Mouse (Mus musculus) forebrain, postnatal 0 days (tissue): ENCODE measurements around the gene Atn1. TPM values are rescaled to one million over a fixed set of nuclear protein-coding genes. Genes with fewer than 3 reads are reported as not detected.
"Not testable (repeated sequence)": the region's sequence is repeated elsewhere in the genome, so short reads cannot be mapped to it uniquely, and the experiment has no call there.

ENCODE experiments used
- ATAC-seq: fragments of 200-750 bp; cut with Nextera tagmentation; 2 replicates; pipeline ENCODE4 v1.8.0; 2017; ENCODE audit warnings: mild to moderate bottlenecking, moderate library complexity
- DNase-seq: peaks from one replicate; pipeline ENCODE4 v3.0.0-alpha.2; 2015
- H3K27ac ChIP-seq: fragments of 300-500 bp; sonication (generic); 2 replicates; pipeline ENCODE4 v1.5.1; 2014; ENCODE audit warnings: low read depth, mild to moderate bottlenecking, antibody characterized with exemption, low read length, moderate library complexity, mixed read lengths
- H3K27me3 ChIP-seq: fragments of 300-500 bp; sonication (generic); 2 replicates; pipeline ENCODE4 v1.6.1; 2014; ENCODE audit warnings: mild to moderate bottlenecking, low read length, mixed read lengths; ENCODE audit not compliant: insufficient read depth
- H3K36me3 ChIP-seq: fragments of 300-500 bp; sonication (generic); 2 replicates; pipeline ENCODE4 v1.6.1; 2014; ENCODE audit warnings: mild to moderate bottlenecking, moderate library complexity; ENCODE audit not compliant: insufficient read depth
- H3K4me1 ChIP-seq: fragments of 300-500 bp; sonication (generic); 2 replicates; pipeline ENCODE4 v1.6.1; 2014; ENCODE audit warnings: antibody characterized with exemption; ENCODE audit not compliant: insufficient read depth
- H3K4me2 ChIP-seq: fragments of 300-500 bp; sonication (generic); 2 replicates; pipeline ENCODE4 v1.6.1; 2014; ENCODE audit warnings: low read depth, mild to moderate bottlenecking, moderate library complexity
- H3K4me3 ChIP-seq: fragments of 300-500 bp; sonication (generic); 2 replicates; pipeline ENCODE4 v1.5.1; 2014; ENCODE audit warnings: low read depth, low read length, mixed read lengths
- H3K9ac ChIP-seq: fragments of 300-500 bp; sonication (generic); 2 replicates; pipeline ENCODE4 v1.6.1; 2014; ENCODE audit warnings: mild to moderate bottlenecking
- H3K9me3 ChIP-seq: fragments of 300-500 bp; sonication (generic); 2 replicates; pipeline ENCODE4 v1.6.1; 2016; ENCODE audit warnings: low read length
- CTCF ChIP-seq: sonication (generic); IDR thresholded peaks from 2 replicates; pipeline ENCODE4 v1.5.1; 2016; ENCODE audit warnings: antibody characterized with exemption, control low read depth, low read depth
- WGBS: fragments of 180-500 bp; shearing (Covaris S2); extraction: QIAGEN DNeasy Blood & Tissue Kit; methylation state at CpG from one replicate; pipeline ENCODE4 v1.1.7; 2014; 5-methylcytosine and 5-hydroxymethylcytosine counted together
- polyA plus RNA-seq: library from polyadenylated mRNA; unstranded; fragments of >200 nt; fragmentation: Nextera tagmentation; extraction: Ambion mirVana; gene quantifications from 2 replicates; pipeline ENCODE4 v1.2.1, GENCODE M21; 2015
- total RNA-seq: library from RNA; depleted of rRNA; stranded (reverse); fragments of >200 nt; gene quantifications from 2 replicates; pipeline ENCODE4 v1.2.3, GENCODE M21; 2014; rRNA removed

Gene Atn1
- 15.0 and 16.7 TPM in 2 replicates for total RNA-seq
- 19.3 and 24.2 TPM in 2 replicates for polyA plus RNA-seq

DNA sequence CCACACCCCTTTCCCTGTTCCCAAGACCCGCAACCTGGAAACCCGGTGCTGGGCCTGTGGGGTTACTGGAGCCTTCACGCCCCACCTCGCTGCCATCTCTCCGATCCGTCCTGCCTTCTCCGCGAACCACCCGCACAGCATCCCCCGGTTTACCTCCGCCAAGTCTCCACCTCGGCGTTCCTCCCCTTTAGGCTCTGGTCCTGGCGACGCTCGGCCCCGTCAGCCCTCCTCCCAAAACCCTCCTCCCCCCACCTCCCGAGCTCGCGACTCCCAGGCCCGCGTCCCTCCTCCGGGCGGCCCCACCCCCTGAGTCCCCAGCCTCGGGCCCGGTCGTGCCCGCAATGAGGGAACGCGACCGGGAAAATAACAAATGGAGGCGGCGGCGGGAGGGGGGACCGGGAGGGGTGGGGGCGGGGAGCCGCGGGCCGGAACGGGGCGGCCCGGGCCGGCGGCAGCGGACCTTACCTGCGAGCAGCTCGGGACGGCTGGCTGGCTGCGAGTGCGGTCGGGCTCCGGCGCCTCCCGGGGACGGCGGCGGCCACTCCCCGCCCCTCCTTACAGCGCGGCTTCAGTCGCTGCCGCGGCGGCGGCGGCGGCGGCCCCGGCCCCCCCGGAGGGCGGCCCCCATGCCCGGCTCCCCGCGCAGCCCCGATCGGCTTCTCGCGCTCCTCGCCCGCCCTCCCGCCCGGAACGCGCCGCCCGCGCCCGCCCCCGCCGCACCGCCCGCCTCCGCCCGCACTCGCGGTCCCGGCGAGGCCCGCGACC is at the start of gene Atn1, which contains the start of gene Gm45234:
Atn1 (minus strand) TSS at position 694 of the 765 bp plus-strand sequence.
Gm45234 (minus strand) TSS at position 191 of the 765 bp plus-strand sequence.
- H3K4me3 ChIP-seq = peak within 1 kb of the TSS; percentile 98
- no peaks in the 10 kb centered on the region; the same call in 1 of the 2 replicates for H3K36me3 ChIP-seq
- WGBS = under 1% methylated on average over 79 of the region's 100 CpGs
- no peak for TF ChIP-seq CTCF
- H3K27ac ChIP-seq = peak within 1 kb of the TSS; percentile 97
- peak within 1 kb of the TSS; percentile 62 for H3K4me2 ChIP-seq
- DNase-seq (peak; percentile 70), ATAC-seq (peak; percentile 55)
- peaks cover 13% of the 10 kb centered on the region for H3K4me1 ChIP-seq
- H3K27me3 ChIP-seq = no peaks in the 10 kb centered on the region
- H3K9me3 ChIP-seq = no peaks in the 10 kb centered on the region
- H3K9ac ChIP-seq = peak within 1 kb of the TSS; percentile 93

DNA sequence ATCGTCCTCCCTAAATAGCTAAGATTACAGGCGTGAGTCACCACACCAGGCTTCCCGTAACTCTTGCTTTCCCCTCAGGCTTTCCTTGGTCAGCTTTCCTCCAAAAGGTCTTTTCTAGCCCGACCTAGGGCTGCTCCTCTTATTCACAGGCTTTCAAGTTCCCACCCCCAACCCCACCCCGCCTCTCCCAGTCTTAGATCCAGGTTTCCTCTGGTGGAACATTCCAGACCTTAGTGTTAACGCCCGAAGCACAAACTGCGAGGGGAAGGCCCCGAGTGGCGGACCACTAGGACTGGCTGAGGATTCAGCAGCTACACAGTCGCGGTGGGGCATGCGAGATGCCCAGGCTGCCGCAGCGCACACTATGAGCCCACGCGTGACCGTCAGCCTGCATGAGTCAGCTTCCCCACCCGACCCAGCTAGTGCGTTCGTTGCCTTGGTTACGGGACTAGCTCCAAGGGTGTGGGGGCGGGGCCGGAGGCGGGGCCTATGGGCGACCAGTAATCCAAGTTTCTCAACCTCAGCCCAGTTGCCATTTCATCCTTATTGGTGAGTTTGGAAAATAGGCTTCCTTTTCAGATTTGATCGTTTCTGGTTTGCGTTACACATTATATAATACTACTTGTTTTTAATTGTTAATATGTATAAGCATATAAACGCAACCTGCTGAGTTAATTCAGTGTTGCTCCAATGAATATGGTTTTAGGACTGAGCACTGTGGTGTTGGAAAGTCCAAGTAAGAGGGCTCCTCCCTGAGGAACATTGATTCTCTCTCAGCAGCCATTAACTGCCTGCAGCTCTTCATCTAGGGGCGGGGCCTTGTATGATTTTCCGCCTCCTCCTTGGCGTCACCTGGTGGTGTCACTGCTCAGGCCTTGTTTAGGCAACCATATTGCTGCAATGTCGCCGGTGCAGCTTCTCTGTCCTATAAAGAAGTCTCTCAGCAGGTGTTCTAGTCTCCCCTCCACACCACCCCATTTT is 49.3 kb upstream of the Atn1 start:
- peak; percentile 62 for TF ChIP-seq CTCF
- DNase-seq (peak; percentile 96), ATAC-seq (peak; percentile 93)

DNA sequence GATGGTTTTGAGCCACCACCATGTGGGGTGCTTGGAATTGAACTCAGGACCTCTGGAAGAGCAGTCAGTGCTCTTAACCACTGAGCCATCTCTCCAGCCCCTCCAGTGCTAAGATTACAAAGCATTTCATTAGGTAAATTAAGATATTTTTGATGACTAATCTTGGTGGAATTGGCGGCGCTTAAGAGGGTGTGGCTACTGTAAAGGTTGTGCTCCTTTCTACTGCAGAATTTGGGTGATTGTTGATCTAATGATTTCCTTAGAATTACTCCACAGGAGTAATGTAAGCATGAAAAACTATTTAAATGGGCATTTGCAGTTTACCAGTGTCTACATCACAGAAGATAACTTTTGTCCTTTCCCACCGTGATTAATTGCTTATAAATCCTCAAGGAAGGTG is 48.0 kb upstream of the Atn1 start:
- Histone ChIP-seq H3K27me3 (no peaks in the 10 kb centered on the region), H3K27ac (no peak overlapping the region), H3K4me1 (peaks cover 6% of the 10 kb centered on the region; the same call in 1 of the 2 replicates), H3K36me3 (no peaks in the 10 kb centered on the region), H3K4me3 (no peak overlapping the region), H3K9me3 (no peaks in the 10 kb centered on the region), H3K9ac (no peak overlapping the region), H3K4me2 (no peak overlapping the region)
- DNase-seq (no peak), ATAC-seq (no peak)
- no peak for TF ChIP-seq CTCF
- WGBS = 86% methylated on average over 3 of the region's 3 CpGs

More for the DNA sequence above, 49.3 kb upstream of the Atn1 start:
- Histone ChIP-seq H3K36me3 (peaks cover 4% of the 10 kb centered on the region; the same call in 1 of the 2 replicates), H3K4me3 (peak overlapping the region; percentile 38), H3K9ac (peak overlapping the region; percentile 51), H3K27ac (peak overlapping the region; percentile 86), H3K4me2 (peak overlapping the region; percentile 76), H3K27me3 (no peaks in the 10 kb centered on the region), H3K4me1 (peaks cover 10% of the 10 kb centered on the region), H3K9me3 (no peaks in the 10 kb centered on the region)
- WGBS = 4% methylated on average over 34 of the region's 34 CpGs

DNA sequence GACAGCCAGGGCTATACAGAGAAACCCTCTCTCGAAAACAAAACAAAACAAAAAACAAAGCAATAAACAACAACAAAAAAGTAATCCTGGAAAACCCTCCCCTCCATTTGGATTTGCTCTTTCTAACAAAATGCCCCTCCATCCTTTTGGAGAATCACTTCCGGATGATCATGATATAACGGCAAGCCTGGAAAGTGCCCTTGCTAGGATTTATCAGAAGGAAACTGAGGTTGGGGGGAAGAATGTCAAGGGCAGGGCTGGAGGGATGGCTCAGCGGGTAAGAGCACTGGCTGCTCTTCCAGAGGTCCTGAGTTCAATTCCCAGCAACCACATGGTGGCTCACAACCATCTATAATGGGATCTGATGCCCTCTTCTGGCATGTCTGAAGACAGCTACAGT is 47.4 kb upstream of the Atn1 start:
- H3K4me3 ChIP-seq, ATAC-seq: not testable (repeated sequence)
- WGBS = 97% methylated on average over 4 of the region's 4 CpGs

DNA sequence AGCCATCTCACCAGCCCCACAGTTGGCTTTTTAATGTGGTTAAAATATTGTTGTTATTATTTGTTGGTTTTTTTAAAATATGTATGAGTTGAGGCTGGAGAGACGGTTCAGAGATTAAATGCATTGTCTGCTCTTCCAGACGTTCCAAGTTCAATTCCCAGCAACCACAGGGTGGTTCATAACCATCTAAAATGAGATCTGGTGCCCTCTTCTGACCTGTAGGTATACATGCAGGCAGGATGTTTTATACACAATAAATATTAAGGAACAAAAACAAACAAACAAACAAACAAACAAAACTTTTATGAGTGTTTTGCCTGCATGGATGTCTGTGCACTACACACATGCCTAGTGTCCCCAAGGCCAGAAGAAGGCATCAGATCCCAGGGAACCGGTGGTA is 46.7 kb upstream of the Atn1 start:
- no peak for TF ChIP-seq CTCF
- WGBS = 77% methylated on average over 3 of the region's 3 CpGs
- no peak overlapping the region for H3K4me2 ChIP-seq

More for the DNA sequence above, 47.4 kb upstream of the Atn1 start:
- H3K9me3 ChIP-seq, DNase-seq, H3K36me3 ChIP-seq, H3K27me3 ChIP-seq, H3K27ac ChIP-seq, H3K4me2 ChIP-seq, H3K9ac ChIP-seq, H3K4me1 ChIP-seq: not testable (repeated sequence)

DNA sequence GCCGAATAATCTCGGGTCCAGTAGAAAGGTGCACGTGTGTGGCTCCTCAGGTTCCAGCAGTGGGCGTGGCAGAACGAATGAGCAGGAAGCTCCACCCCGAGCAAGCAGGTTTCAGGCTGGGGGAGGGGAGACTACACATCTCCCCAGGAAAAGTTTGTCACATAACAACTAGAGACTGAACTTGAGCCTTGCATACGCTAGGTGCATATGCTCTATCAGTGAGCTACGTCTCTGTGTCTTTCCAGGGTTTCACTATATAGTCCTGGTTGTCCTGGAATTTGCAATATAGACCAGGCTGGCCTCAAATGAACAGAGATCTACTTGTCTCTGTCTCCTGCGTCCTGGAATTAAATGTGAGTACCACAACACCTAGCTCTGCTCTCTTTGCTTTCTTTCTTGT is 46.1 kb upstream of the Atn1 start:
- ATAC-seq, H3K9me3 ChIP-seq, DNase-seq, H3K4me2 ChIP-seq, H3K9ac ChIP-seq, H3K36me3 ChIP-seq, H3K4me1 ChIP-seq, H3K27me3 ChIP-seq, H3K27ac ChIP-seq, H3K4me3 ChIP-seq: not testable (repeated sequence)
- WGBS = 25% methylated on average over 4 of the region's 9 CpGs

More for the DNA sequence above, 46.7 kb upstream of the Atn1 start:
- Histone ChIP-seq H3K27ac (no peak overlapping the region), H3K4me3 (no peak overlapping the region), H3K27me3 (no peaks in the 10 kb centered on the region), H3K9ac (no peak overlapping the region), H3K36me3 (no peaks in the 10 kb centered on the region), H3K9me3 (no peaks in the 10 kb centered on the region), H3K4me1 (no peaks in the 10 kb centered on the region)
- ATAC-seq (no peak), DNase-seq (no peak)
